20 mouse cellular contexts compared by ENCODE assay signal in the genomic region with DNA sequence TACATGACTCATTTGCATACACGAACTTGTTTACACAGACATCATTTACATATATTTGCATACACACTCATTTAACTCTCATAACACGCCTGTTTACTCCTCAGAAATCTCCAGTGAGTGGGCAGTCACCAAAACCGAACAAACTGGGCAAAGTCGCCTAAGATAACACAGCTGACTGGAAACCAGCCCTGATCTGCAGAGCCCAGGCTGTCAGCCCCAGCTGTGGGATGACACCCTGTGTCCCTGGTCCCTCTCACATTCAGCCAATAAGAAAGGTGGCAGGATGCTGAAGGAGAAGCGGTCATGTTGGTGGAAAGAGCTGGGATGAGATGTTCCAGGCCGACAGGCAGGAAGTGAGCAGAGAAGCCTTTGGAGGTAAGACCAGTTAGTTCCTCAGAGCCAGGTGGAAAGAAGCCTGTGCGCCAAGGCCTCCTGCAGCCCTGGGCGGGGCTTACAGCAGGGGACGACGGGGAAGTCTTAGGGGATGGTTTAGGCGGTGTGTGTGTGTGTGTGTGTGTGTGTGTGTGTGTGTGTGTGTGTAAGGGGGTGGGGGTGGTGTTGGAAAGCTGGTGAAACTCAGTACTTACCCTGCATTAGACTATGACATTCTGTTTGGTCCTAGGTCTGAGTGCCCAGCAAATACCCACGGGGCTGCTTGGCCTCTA.
A peak's percentile ranks its signal among the peaks of the same experiment; 100 is the strongest.
DNase-seq lines count a peak whose midpoint lies in the region; ATAC-seq and TF ChIP-seq lines count a peak whose summit lies in the region.
"Had no signal": no experiment of that assay in that cellular context is flagged by ENCODE, and none has a peak within 500 bp of the region (broad histone marks: within the 10 kb centered on the region; RNA-seq: fewer than 3 reads in every experiment).

No protein-coding gene starts in this region.

- ATAC-seq in intestine, embryonic 14.5 days (replicated peaks; ENCODE audit: low FRiP score, low TSS enrichment, low read depth) = 0 out of 2 replicates have a peak, but pooled peaks have one; percentile 38
- no peak for ATAC-seq in intestine, embryonic 16.5 days
- no peak for ATAC-seq in hindbrain, embryonic 15.5 days (ENCODE audit: low FRiP score, low read depth)
- ATAC-seq in megakaryocyte, adult 5-6 weeks (ENCODE audit: poor library complexity, severe bottlenecking) = no peak
- ATAC-seq: liver, embryonic 12.5 days had no signal

- H3K4me3 ChIP-seq in intestine, embryonic 14.5 days (ENCODE audit: low read depth, low read length) = no peak overlapping the region
- H3K4me3 ChIP-seq in intestine, embryonic 16.5 days (ENCODE audit: low read length) = no peak overlapping the region
- peak overlapping the region; percentile 50 for H3K4me3 ChIP-seq in E14TG2a.4 (replicated peaks; ENCODE audit: low read length)
- H3K4me3 ChIP-seq in hindbrain, embryonic 15.5 days = no peak overlapping the region
- H3K4me3 ChIP-seq: embryonic facial prominence, embryonic 15.5 days; liver, embryonic 12.5 days; lung, embryonic 15.5 days had no signal

- no peak overlapping the region for H3K27ac ChIP-seq in intestine, embryonic 14.5 days (ENCODE audit: low read depth)
- no peak overlapping the region for H3K27ac ChIP-seq in intestine, embryonic 16.5 days (ENCODE audit: low read length)
- peak overlapping the region; percentile 18; the same call in 1 of the 2 replicates for H3K27ac ChIP-seq in hindbrain, embryonic 15.5 days (replicated peaks)
- H3K27ac ChIP-seq: embryonic facial prominence, embryonic 15.5 days; liver, embryonic 12.5 days; lung, embryonic 15.5 days had no signal

- H3K36me3 ChIP-seq in intestine, embryonic 14.5 days (ENCODE audit: control insufficient read depth, insufficient read depth, low read length) = no peaks in the 10 kb centered on the region
- H3K36me3 ChIP-seq in intestine, embryonic 16.5 days (ENCODE audit: control insufficient read depth, insufficient read depth, low read length) = no peaks in the 10 kb centered on the region
- H3K36me3 ChIP-seq in E14TG2a.4 (ENCODE audit: insufficient read depth, low read length) = no peaks in the 10 kb centered on the region
- no peaks in the 10 kb centered on the region for H3K36me3 ChIP-seq in hindbrain, embryonic 15.5 days
- H3K36me3 ChIP-seq: embryonic facial prominence, embryonic 15.5 days; G1E; liver, embryonic 12.5 days; lung, embryonic 15.5 days had no signal

- 39% methylated on average over 12 of the region's 12 CpGs for WGBS in intestine, embryonic 14.5 days
- WGBS in intestine, embryonic 16.5 days = 39% methylated on average over 12 of the region's 12 CpGs
- WGBS in hindbrain, embryonic 15.5 days = 29% methylated on average over 12 of the region's 12 CpGs

- no peaks in the 10 kb centered on the region for H3K27me3 ChIP-seq in intestine, embryonic 14.5 days (replicated peaks; ENCODE audit: control insufficient read depth, insufficient read depth, low read length)
- no peaks in the 10 kb centered on the region for H3K27me3 ChIP-seq in intestine, embryonic 16.5 days (replicated peaks; ENCODE audit: control insufficient read depth, insufficient read depth, low read length)
- peaks cover 13% of the 10 kb centered on the region for H3K27me3 ChIP-seq in E14TG2a.4 (ENCODE audit: insufficient read depth, low read length)
- H3K27me3 ChIP-seq in hindbrain, embryonic 15.5 days = no peaks in the 10 kb centered on the region
- H3K27me3 ChIP-seq: embryonic facial prominence, embryonic 15.5 days; liver, embryonic 12.5 days; lung, embryonic 15.5 days had no signal

- H3K4me1 ChIP-seq in intestine, embryonic 14.5 days (replicated peaks; ENCODE audit: control insufficient read depth, insufficient read depth, low read length) = 0 out of 2 replicates have a peak, but pooled peaks cover 4% of the 10 kb centered on the region
- H3K4me1 ChIP-seq in intestine, embryonic 16.5 days (ENCODE audit: control insufficient read depth, insufficient read depth, low read length) = no peaks in the 10 kb centered on the region
- peaks cover 29% of the 10 kb centered on the region; the same call in 1 of the 2 replicates for H3K4me1 ChIP-seq in E14TG2a.4 (replicated peaks; ENCODE audit: low read depth, low read length)
- peaks cover 19% of the 10 kb centered on the region for H3K4me1 ChIP-seq in hindbrain, embryonic 15.5 days (replicated peaks)

- no peak for TF ChIP-seq CTCF in E14TG2a.4 (conservative IDR thresholded peaks at IDR 0.05; ENCODE audit: low read length)

- no peaks in the 10 kb centered on the region for H3K9me3 ChIP-seq in intestine, embryonic 14.5 days (ENCODE audit: control insufficient read depth, low read length)
- H3K9me3 ChIP-seq in intestine, embryonic 16.5 days (ENCODE audit: control insufficient read depth, low read length) = no peaks in the 10 kb centered on the region
- peaks cover 2% of the 10 kb centered on the region; the same call in 1 of the 2 replicates for H3K9me3 ChIP-seq in E14TG2a.4 (ENCODE audit: low read length)
- H3K9me3 ChIP-seq in hindbrain, embryonic 15.5 days = no peaks in the 10 kb centered on the region
- H3K9me3 ChIP-seq: embryonic facial prominence, embryonic 15.5 days; liver, embryonic 12.5 days; lung, embryonic 15.5 days had no signal

- H3K9ac ChIP-seq in intestine, embryonic 14.5 days (ENCODE audit: low read length) = no peak overlapping the region
- H3K9ac ChIP-seq in intestine, embryonic 16.5 days (ENCODE audit: low read depth, low read length) = no peak overlapping the region
- H3K9ac ChIP-seq in hindbrain, embryonic 15.5 days = no peak overlapping the region
- H3K9ac ChIP-seq: embryonic facial prominence, embryonic 15.5 days; liver, embryonic 12.5 days; lung, embryonic 15.5 days had no signal

- H3K4me2 ChIP-seq in intestine, embryonic 14.5 days (ENCODE audit: low read length) = no peak overlapping the region
- no peak overlapping the region for H3K4me2 ChIP-seq in intestine, embryonic 16.5 days (ENCODE audit: low read depth, low read length)
- H3K4me2 ChIP-seq in hindbrain, embryonic 15.5 days = 0 out of 2 replicates have a peak overlapping the region, but pooled peaks have one; percentile 2
- H3K4me2 ChIP-seq: embryonic facial prominence, embryonic 15.5 days; liver, embryonic 12.5 days; lung, embryonic 15.5 days had no signal

- no peak for DNase-seq in intestine, embryonic 14.5 days (ENCODE audit: low spot score)
- DNase-seq in R1 (ENCODE audit: low read depth, low spot score) = peak; percentile 41
- DNase-seq in urinary bladder, postnatal 14 days (ENCODE audit: low spot score) = no peak
- no peak for DNase-seq in thymus, postnatal 25 days
- DNase-seq: adrenal gland, adult 8-10 months; cerebellum, postnatal 10 days; embryo, embryonic 11 days; heart, adult 18-20 months; heart, postnatal 4 days; kidney, adult 8-10 months; kidney, postnatal 4 days; layer of hippocampus, postnatal 36 days had no signal
